Mouse (Mus musculus) Muller cell, postnatal 12 days (primary cell): ENCODE measurements around the gene Ror2.

Source experiments
- DNase-seq: peaks from one replicate; pipeline ENCODE4 v3.0.0-alpha.2; 2015; ENCODE audit errors: inconsistent ontology term

Gene Ror2

GRCm38 (mm10) chr13:53068461-53068860 is 217.5 kb downstream of the Ror2 start:
- DNase-seq: no peak

- no peak for DNase-seq
Observed at GRCm38 (mm10) chr13:53067949-53068348, 218.0 kb downstream of the Ror2 start.

DNA sequence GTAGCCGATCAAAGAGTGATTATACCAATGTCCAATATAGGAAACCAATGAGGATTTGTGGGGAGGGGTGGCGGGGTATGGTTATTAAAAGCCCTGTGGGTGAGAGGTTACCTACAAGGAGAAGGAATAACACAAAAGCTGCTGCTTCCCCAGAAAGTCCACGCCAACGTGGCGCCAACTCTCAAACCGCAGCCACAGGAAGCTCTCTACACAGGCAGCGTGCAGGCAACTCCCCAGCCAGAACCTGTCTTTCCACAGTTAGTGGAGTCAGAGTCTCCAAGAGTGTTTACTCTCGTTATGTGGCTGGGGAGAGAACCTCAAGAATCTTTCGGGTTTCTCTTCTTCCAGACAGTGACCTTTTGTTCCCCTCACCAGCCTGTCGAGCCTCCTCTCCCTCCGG is 220.8 kb downstream of the Ror2 start:
- DNase-seq: no peak

GRCm38 (mm10) chr13:53064681-53065080 is 221.2 kb downstream of the Ror2 start:
- DNase-seq: no peak
